ENCODE assay signal across 20 mouse cellular contexts in genomic region chr10:77750686-77751085, GRCm38 (mm10). TPM values are rescaled to one million over a fixed set of nuclear protein-coding genes. Genes with fewer than 3 reads are reported as not detected.
A peak's percentile ranks its signal among the peaks of the same experiment; 100 is the strongest.
DNase-seq lines count a peak whose midpoint lies in the region; TF ChIP-seq lines count a peak whose summit lies in the region.
"Not testable (repeated sequence)": the region's sequence is repeated elsewhere in the genome, so short reads cannot be mapped to it uniquely, and the experiment has no call there.
"Had no signal": no experiment of that assay in that cellular context is flagged by ENCODE, and none has a peak within 500 bp of the region (broad histone marks: within the 10 kb centered on the region; RNA-seq: fewer than 3 reads in every experiment).

No protein-coding gene starts in this region.

- H3K4me1 ChIP-seq in cerebellum, adult 2 months (ENCODE audit: control insufficient read depth, insufficient read depth, low read length); midbrain, embryonic 10.5 days: not testable (repeated sequence)
- peaks cover 26% of the 10 kb centered on the region for H3K4me1 ChIP-seq in limb, embryonic 10.5 days

- not testable (repeated sequence) for H3K4me3 ChIP-seq in cerebellum, adult 2 months (replicated peaks; ENCODE audit: insufficient read depth, low read depth, low read length); limb, embryonic 10.5 days; midbrain, embryonic 10.5 days

- WGBS in cerebellum, adult 2 months, result 0% methylated on average over 1 of the region's 1 CpGs
- 82% methylated on average over 1 of the region's 1 CpGs for WGBS in limb, embryonic 10.5 days
- WGBS in midbrain, embryonic 10.5 days, result 79% methylated on average over 1 of the region's 1 CpGs

- peak; percentile 12 for DNase-seq in cerebellum, adult 11 months
- peak; percentile 18 to 33 for DNase-seq in cerebellum, adult 2 months
- DNase-seq in cerebellum, postnatal 10 days, result peak; percentile 57 to 64
- DNase-seq in cerebellum, postnatal 36 days, result peak; percentile 8 to 12
- not testable (repeated sequence) for DNase-seq in limb, embryonic 10.5 days (ENCODE audit: low spot score)
- peak; percentile 8 for DNase-seq in midbrain, embryonic 10.5 days (ENCODE audit: low spot score)

- TF ChIP-seq POLR2A in cerebellum, adult 2 months (IDR thresholded peaks at IDR 0.05; ENCODE audit: borderline replicate concordance, insufficient read depth, low read length), result not testable (repeated sequence)

- TF ChIP-seq CTCF in cerebellum, adult 2 months (IDR thresholded peaks at IDR 0.05; ENCODE audit: borderline replicate concordance, insufficient read depth, low read depth, low read length), result not testable (repeated sequence)

- not testable (repeated sequence) for H3K27me3 ChIP-seq in cerebellum, adult 2 months (ENCODE audit: control insufficient read depth, insufficient read depth, low read length); limb, embryonic 10.5 days (ENCODE audit: low read depth, poor library complexity, severe bottlenecking); midbrain, embryonic 10.5 days (ENCODE audit: low read depth, poor library complexity, severe bottlenecking)

- H3K36me3 ChIP-seq in limb, embryonic 10.5 days; midbrain, embryonic 10.5 days: not testable (repeated sequence)

- H3K9me3 ChIP-seq in limb, embryonic 10.5 days (replicated peaks); midbrain, embryonic 10.5 days (replicated peaks): not testable (repeated sequence)

- H3K27ac ChIP-seq in cerebellum, adult 2 months (ENCODE audit: insufficient read depth, low read length); midbrain, embryonic 10.5 days (replicated peaks): not testable (repeated sequence)
- peak overlapping the region; percentile 46; the same call in 1 of the 2 replicates for H3K27ac ChIP-seq in limb, embryonic 10.5 days

RNA-seq across cellular contexts. Expression of gene Gm9736, which starts 0.5 kb away (rescaled TPM):
- not detected in 2 replicates for polyA plus RNA-seq in cerebellum, adult 2 months (2012; rRNA removed)
- polyA plus RNA-seq in limb, embryonic 10.5 days (2016; fragmentation: Nextera tagmentation; extraction: Ambion mirVana), result not detected in 2 replicates
- polyA plus RNA-seq in midbrain, embryonic 10.5 days (2016; fragmentation: Nextera tagmentation; extraction: Ambion mirVana), result not detected in 2 replicates
- polyA plus RNA-seq: activated CD4-positive, CD25-positive, alpha-beta regulatory T cell, adult 4 months; C2C12; CD4-positive, CD25-positive, alpha-beta regulatory T cell, adult 4 months; embryonic facial prominence, embryonic 12.5 days; forebrain, embryonic 12.5 days; forebrain, embryonic 15.5 days; gonadal fat pad, adult 2 months; heart, embryonic 12.5 days; heart, embryonic 15.5 days; hindbrain, embryonic 10.5 days; hindbrain, embryonic 13.5 days; hindbrain, embryonic 16.5 days; intestine, embryonic 15.5 days had no signal

RNA-seq across cellular contexts. Expression of gene Gm18596, which starts 8.2 kb away (rescaled TPM):
- not detected in 2 replicates for polyA plus RNA-seq in cerebellum, adult 2 months (2012; rRNA removed)
- polyA plus RNA-seq in limb, embryonic 10.5 days (2016; fragmentation: Nextera tagmentation; extraction: Ambion mirVana), result not detected in 2 replicates
- not detected in 2 replicates for polyA plus RNA-seq in midbrain, embryonic 10.5 days (2016; fragmentation: Nextera tagmentation; extraction: Ambion mirVana)
- polyA plus RNA-seq: activated CD4-positive, CD25-positive, alpha-beta regulatory T cell, adult 4 months; C2C12; CD4-positive, CD25-positive, alpha-beta regulatory T cell, adult 4 months; embryonic facial prominence, embryonic 12.5 days; forebrain, embryonic 12.5 days; forebrain, embryonic 15.5 days; gonadal fat pad, adult 2 months; heart, embryonic 12.5 days; heart, embryonic 15.5 days; hindbrain, embryonic 10.5 days; hindbrain, embryonic 13.5 days; hindbrain, embryonic 16.5 days; intestine, embryonic 15.5 days had no signal

RNA-seq across cellular contexts. Expression of gene Gm3233, which starts 8.8 kb away (rescaled TPM):
- not detected in 2 replicates for polyA plus RNA-seq in cerebellum, adult 2 months (2012; rRNA removed)
- polyA plus RNA-seq in limb, embryonic 10.5 days (2016; fragmentation: Nextera tagmentation; extraction: Ambion mirVana), result not detected in 2 replicates
- polyA plus RNA-seq in midbrain, embryonic 10.5 days (2016; fragmentation: Nextera tagmentation; extraction: Ambion mirVana), result not detected in 2 replicates
- polyA plus RNA-seq: activated CD4-positive, CD25-positive, alpha-beta regulatory T cell, adult 4 months; C2C12; CD4-positive, CD25-positive, alpha-beta regulatory T cell, adult 4 months; embryonic facial prominence, embryonic 12.5 days; forebrain, embryonic 12.5 days; forebrain, embryonic 15.5 days; gonadal fat pad, adult 2 months; heart, embryonic 12.5 days; heart, embryonic 15.5 days; hindbrain, embryonic 10.5 days; hindbrain, embryonic 13.5 days; hindbrain, embryonic 16.5 days; intestine, embryonic 15.5 days had no signal

RNA-seq across cellular contexts. Expression of gene Gm3238, which starts 20.4 kb away (rescaled TPM):
- polyA plus RNA-seq in cerebellum, adult 2 months (2012; rRNA removed), result not detected in 2 replicates
- not detected in 2 replicates for polyA plus RNA-seq in limb, embryonic 10.5 days (2016; fragmentation: Nextera tagmentation; extraction: Ambion mirVana)
- not detected in 2 replicates for polyA plus RNA-seq in midbrain, embryonic 10.5 days (2016; fragmentation: Nextera tagmentation; extraction: Ambion mirVana)
- polyA plus RNA-seq: activated CD4-positive, CD25-positive, alpha-beta regulatory T cell, adult 4 months; C2C12; CD4-positive, CD25-positive, alpha-beta regulatory T cell, adult 4 months; embryonic facial prominence, embryonic 12.5 days; embryonic facial prominence, embryonic 15.5 days; forebrain, embryonic 12.5 days; forebrain, embryonic 15.5 days; gonadal fat pad, adult 2 months; heart, embryonic 12.5 days; heart, embryonic 15.5 days; hindbrain, embryonic 10.5 days; hindbrain, embryonic 13.5 days; hindbrain, embryonic 16.5 days; intestine, embryonic 15.5 days had no signal

RNA-seq across cellular contexts. Expression of gene Gm10100, which starts 24.4 kb away (rescaled TPM):
- polyA plus RNA-seq in cerebellum, adult 2 months (2012; rRNA removed), result not detected in 2 replicates
- not detected in 2 replicates for polyA plus RNA-seq in limb, embryonic 10.5 days (2016; fragmentation: Nextera tagmentation; extraction: Ambion mirVana)
- not detected in 2 replicates for polyA plus RNA-seq in midbrain, embryonic 10.5 days (2016; fragmentation: Nextera tagmentation; extraction: Ambion mirVana)
- polyA plus RNA-seq: activated CD4-positive, CD25-positive, alpha-beta regulatory T cell, adult 4 months; C2C12; CD4-positive, CD25-positive, alpha-beta regulatory T cell, adult 4 months; embryonic facial prominence, embryonic 12.5 days; forebrain, embryonic 12.5 days; forebrain, embryonic 15.5 days; gonadal fat pad, adult 2 months; heart, embryonic 12.5 days; heart, embryonic 15.5 days; hindbrain, embryonic 10.5 days; hindbrain, embryonic 13.5 days; hindbrain, embryonic 16.5 days; intestine, embryonic 15.5 days had no signal
